Mouse (Mus musculus) cerebellum, adult 11-12 months (tissue): ENCODE results near the gene Gm45716.
"Not testable (repeated sequence)": the region's sequence is repeated elsewhere in the genome, so short reads cannot be mapped to it uniquely, and the experiment has no call there.

Experiments
- DNase-seq: peaks from one replicate; pipeline ENCODE4 v3.0.0; 2022

Gene Gm45716

GRCm38 (mm10) chr11:90251923-90252322, 64.4 kb downstream of the Gm45716 start:
- no peak for DNase-seq

DNA sequence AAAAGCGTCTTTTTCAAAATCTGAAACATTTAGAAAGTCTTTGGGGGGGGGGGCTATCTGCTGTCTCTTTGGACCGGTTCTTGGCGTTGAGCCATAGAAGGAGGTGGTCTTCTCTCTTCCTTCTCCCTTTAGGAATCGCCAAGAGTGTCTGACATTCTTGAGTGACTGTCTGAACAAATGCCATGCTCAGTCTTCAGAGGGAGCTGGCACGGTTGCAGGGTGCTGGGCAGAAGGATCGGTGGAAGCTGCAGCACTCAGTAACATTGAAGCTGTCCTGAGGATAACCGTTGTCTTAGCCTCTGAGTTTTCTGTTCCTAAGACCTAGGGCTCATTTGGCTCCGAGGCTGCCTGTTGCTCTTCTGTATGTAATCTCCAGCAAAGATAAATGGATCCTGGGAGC, 64.9 kb downstream of the Gm45716 start:
- no peak for DNase-seq

- no peak for DNase-seq
Observed at GRCm38 (mm10) chr11:90254536-90254935, 67.1 kb downstream of the Gm45716 start.

DNA sequence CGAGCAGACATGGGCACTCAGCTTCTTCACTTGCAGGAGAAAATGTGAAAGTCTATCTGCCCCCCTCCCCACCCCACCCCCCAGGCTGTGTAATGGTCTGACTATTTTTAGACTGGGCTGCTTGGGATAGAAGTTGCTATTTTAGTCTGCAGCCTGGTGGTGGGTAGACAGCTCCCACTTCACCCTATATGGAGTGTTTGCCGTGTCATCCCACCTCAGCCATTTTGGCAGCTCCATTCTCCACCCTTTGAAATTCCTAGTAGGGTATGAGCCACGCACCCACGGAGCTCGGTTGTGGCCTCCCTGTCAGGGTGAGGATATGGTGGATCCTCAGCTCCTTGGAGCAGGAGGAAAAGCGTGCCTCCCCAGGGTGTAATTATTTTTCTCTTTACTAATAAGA, 68.2 kb downstream of the Gm45716 start:
- DNase-seq, result no peak

GRCm38 (mm10) chr11:90256833-90257525, 69.5 kb downstream of the Gm45716 start:
- no peak for DNase-seq

DNA sequence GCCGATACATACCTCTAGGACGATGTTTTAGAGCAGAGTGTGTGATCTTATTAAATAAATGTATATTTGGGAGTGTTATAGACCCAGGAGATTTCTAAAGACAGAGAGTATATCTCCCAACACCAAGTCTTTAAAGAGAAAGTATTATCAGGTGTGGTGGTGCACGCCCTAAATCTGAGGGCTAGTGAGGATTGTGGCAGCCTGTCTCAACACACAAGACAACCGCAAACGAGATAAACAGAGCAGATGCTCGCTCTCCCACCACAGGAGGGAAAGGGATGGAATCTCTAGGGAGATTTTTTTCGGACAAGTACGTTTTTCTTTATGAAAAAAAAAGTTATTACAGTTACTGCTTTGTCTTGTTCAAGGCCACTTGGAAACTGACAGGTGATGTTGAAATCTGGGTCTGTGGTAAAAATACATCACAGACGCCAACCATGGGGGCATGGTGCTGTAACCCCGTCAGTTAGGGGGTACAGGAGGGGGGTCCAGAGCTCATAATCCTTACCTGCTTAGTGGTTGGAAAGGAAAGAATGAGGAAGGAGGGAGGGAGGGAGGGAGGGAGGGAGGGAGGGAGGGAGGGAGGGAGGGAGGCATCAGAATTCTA, 70.9 kb downstream of the Gm45716 start:
- no peak for DNase-seq

- DNase-seq, result no peak
Observed at GRCm38 (mm10) chr11:90259071-90259470, 71.6 kb downstream of the Gm45716 start.

DNA sequence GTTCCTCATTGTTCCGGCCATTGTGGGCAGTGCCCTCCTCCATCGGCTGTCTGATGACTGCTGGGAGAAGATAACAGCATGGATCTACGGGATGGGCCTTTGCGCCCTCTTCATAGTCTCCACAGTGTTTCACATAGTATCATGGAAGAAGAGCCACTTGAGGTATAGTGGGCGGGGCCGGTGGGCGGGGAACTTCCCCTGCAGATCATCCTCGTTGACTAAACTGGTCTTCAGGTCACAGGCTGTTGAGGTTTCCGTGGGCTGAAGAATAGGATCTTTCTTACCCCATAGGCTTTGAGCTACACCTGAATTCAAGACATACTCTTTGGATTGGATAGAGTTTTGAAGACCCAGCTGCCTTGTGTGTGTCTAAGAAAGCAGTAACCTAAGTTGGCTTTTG, 72.3 kb downstream of the Gm45716 start:
- no peak for DNase-seq

DNA sequence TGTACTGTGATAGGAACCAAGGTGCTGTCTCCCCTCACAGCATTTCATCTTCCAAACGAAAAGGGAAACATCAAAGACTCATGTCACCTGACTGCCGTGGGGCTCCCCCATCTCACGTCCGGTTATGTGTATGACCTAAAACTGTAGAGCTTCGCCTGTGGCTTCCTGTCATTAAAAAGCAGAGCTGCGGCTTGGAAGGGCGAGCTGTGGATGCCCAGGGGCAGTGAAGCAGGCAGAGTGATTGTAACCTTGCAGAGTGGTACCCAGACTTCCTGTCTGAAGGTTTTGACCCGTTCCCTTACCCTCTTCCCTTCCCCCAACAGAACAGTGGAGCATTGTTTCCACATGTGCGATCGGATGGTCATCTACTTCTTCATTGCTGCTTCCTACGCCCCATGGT, 76.7 kb downstream of the Gm45716 start:
- DNase-seq, result no peak

DNA sequence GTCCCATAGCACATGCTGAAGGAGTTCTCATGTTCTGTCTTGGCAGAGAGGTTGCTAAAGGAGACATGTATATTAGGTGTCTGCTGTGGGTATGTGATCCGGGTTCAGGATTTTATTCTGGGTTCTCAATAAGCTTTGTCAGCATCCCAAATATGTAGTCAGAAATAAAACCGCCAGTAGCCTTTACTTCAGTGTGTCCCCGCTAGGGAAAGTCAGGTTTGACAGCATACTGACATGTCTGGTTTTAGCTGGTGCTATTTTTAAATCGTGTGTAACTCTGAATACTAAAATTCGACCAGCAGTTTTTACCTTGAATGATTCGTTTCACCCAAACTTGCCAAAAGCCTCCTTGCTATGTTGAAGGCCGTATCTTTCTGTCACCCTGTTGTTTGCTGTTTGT, 78.1 kb downstream of the Gm45716 start:
- DNase-seq, result no peak

- DNase-seq, result no peak
Observed at GRCm38 (mm10) chr11:90268934-90269333, 81.5 kb downstream of the Gm45716 start.

DNA sequence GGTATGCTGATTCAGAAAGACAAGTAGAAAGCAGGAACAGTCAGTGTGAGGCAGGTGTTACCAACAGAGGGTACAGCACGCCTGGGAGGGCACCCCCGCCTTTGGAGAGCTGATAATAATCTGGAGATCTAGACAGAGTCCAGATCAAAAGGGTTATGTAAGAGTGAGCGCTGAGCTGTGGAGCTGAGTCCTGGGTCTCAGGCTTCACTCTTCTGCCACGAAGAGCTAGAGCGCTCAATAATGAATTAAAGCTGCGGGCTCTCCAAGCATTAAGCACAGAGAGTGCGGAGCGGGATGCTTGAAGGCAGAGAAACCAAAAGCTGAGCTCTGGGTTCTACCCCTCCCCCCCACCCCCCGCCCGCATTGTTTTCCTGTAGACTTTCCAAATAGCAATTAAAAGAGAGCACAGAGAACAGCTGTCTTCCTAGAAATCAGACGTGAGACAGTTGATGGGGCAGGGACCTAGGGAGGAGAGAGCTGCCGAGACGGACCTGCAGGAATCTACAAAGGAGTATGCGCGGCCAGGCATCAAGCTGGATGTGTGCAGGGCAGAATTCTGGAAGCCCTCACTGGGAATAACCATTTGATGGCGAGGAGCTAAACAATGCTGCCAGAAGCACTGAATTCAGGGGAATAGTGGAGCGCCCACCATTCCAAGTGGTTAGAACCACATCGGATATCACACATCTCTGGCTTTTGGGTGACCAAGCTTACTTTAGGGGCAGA, 82.1 kb downstream of the Gm45716 start:
- DNase-seq, result no peak

- DNase-seq, result no peak
Observed at GRCm38 (mm10) chr11:90270132-90270877, 82.8 kb downstream of the Gm45716 start.

DNA sequence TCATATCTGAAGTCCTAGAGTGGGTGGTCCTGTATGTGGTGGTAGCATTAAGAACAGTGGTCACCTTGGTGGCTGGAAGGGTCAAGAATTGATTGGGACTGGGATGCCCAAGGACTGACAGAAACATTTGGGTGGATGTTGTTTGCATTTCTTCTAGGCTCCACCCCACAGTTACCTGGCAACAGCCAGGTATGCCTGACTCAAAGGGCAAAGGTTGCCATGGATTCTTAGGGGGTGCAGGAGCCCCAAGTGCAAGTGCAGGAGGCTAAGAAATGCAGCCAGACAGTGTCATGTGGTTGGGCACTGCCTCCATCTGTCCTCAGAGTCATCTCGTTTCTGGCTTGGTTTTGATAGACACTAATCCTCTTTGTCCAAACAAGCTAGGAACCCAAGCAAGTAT, 86.7 kb downstream of the Gm45716 start:
- DNase-seq, result no peak

- DNase-seq, result peak; percentile 27
Observed at GRCm38 (mm10) chr11:90275663-90276062, 88.2 kb downstream of the Gm45716 start.

DNA sequence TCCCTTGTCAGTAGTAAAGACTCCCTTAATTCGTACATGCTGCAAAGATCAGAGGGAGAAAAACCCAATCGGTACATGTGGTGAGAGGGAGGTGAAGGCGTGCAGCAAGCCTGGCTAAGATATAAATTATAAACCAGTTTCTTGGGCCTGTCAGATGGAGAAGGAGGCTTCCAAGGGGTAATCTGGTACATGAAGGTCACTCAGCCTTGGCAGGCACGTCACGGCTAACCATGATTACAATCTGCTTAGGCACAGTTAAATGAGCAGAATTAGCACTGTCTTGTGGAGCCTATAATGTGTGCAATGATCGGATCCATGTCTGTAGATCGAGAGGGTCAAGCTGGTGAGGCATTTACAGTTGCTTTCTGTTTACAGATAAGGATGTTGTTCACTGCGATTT, 88.7 kb downstream of the Gm45716 start:
- DNase-seq, result no peak

DNA sequence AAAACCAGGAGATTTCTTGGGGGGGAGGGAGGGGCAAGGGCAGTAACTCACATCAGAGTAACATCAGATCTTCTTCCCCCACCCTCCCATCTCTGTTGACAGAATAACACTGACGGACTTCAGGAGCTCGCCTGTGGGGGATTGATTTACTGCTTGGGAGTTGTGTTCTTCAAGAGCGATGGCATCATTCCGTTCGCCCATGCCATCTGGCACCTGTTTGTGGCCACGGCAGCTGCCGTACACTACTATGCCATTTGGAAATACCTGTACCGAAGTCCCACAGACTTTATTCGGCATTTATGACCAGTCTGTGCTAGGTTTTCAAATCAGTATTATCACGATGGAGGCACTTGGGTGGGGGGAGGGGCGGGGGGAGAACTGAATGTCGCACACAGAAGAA, 89.1 kb downstream of the Gm45716 start:
- DNase-seq, result peak; percentile 41

DNA sequence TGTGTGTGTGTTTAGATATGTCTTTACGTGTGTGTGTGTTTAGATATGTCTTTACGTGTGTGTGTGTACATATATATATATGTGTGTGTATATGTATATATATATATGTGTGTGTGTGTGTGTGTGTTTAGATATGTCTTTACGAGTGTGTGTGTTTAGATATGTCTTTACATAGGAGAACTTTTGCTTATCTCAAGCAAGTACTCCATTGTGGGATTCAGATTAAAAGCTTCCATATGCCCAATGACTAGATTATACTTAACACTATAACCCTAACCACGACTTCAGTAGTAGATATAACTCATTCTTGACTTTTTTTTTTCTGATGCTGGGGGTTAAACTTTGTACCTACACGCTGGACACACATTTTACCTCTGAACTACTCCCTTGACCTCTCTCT, 92.6 kb downstream of the Gm45716 start:
- DNase-seq, result no peak

GRCm38 (mm10) chr11:90281943-90282342, 94.5 kb downstream of the Gm45716 start:
- DNase-seq, result not testable (repeated sequence)

DNA sequence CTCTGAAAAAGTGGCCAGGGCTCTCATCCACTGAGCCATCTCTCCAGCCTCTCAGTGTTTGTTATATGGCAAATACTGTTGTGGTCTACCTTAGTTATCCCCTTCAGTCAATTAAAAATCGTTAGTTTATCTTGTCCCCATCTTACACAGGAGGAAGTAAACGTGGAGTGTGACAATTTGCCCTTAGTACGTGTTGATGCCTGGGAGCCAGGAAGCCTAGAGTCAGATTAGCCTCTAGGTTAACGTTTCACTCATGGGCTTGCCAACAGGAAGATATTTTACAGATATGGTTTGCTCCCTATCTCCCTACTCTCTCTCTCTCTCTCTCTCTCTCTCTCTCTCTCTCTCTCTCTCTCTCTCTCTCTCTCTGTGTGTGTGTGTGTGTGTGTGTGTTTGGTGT, 95.7 kb downstream of the Gm45716 start:
- DNase-seq, result no peak

DNA sequence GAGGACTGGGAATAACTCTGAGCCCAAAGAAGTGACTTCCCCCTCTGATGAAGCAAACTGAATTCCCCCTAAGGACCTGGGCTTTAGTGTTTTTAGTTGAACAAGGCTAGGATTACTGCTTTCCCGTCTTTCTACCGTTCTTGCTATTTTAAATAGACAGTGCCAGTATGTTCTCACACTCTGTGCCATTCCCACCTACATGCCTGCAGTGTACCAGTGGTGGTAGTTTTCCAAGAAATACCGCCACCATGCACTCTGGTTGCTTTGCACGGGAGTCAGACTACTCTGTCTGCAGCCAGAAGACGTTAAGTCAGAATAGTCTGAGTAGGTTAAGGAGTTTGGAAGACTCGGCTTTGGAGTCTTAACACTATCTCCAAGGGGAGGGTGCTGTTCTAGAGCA, 96.1 kb downstream of the Gm45716 start:
- no peak for DNase-seq

GRCm38 (mm10) chr11:90284079-90284478, 96.6 kb downstream of the Gm45716 start:
- no peak for DNase-seq

GRCm38 (mm10) chr11:90284623-90285022, 97.1 kb downstream of the Gm45716 start:
- no peak for DNase-seq
